Mouse (Mus musculus) myocyte (in vitro differentiated cells): ENCODE data around the gene Grb2. TPM values are rescaled to one million over a fixed set of nuclear protein-coding genes. Genes with fewer than 3 reads are reported as not detected.

ENCODE experiments used
- H3K27me3 ChIP-seq: one replicate; pipeline ENCODE4 v1.6.1; 2011; ENCODE audit not compliant: control insufficient read depth, insufficient read depth, insufficient read length
- H3K36me3 ChIP-seq: one replicate; pipeline ENCODE4 v1.6.1; 2011; ENCODE audit not compliant: control insufficient read depth, insufficient read depth
- H3K4me2 ChIP-seq: one replicate; pipeline ENCODE4 v1.6.1; 2011; ENCODE audit warnings: low read depth, control low read depth
- H3K4me3 ChIP-seq: one replicate; pipeline ENCODE4 v1.5.1; 2011; ENCODE audit warnings: mild to moderate bottlenecking, control low read depth, moderate library complexity
- H3K79me2 ChIP-seq: one replicate; pipeline ENCODE4 v1.6.1; 2011; ENCODE audit not compliant: control insufficient read depth, insufficient read depth
- H3ac ChIP-seq: one replicate; pipeline ENCODE4 v1.6.1; 2011; ENCODE audit not compliant: control insufficient read depth, insufficient read length
- CEBPB ChIP-seq: IDR thresholded peaks from 2 replicates; pipeline ENCODE4 v1.6.1; 2011; ENCODE audit warnings: mild to moderate bottlenecking, moderate library complexity; ENCODE audit not compliant: poor library complexity, insufficient read depth, severe bottlenecking
- E2F4 ChIP-seq: IDR thresholded peaks from one replicate; pipeline ENCODE4 v1.6.1; 2011; ENCODE audit warnings: mild to moderate bottlenecking, control low read depth, moderate library complexity; ENCODE audit not compliant: insufficient read depth
- MAX ChIP-seq: IDR thresholded peaks from one replicate; pipeline ENCODE4 v1.6.1; 2011; ENCODE audit warnings: low read depth, mild to moderate bottlenecking, control low read depth
- MYOD1 ChIP-seq, 3 experiments: IDR thresholded peaks; one replicate each; pipeline ENCODE4 v1.6.1; 2011; ENCODE audit warnings: control low read depth in 2 of 3, low read depth in 2 of 3, mild to moderate bottlenecking in 2 of 3, moderate library complexity in 1 of 3; ENCODE audit not compliant: insufficient read length in 2 of 3, control insufficient read depth in 1 of 3
- MYOG ChIP-seq, 3 experiments: IDR thresholded peaks; one replicate each; pipeline ENCODE4 v1.6.1; 2011; ENCODE audit warnings: control low read depth in 2 of 3, low read depth in 2 of 3, mild to moderate bottlenecking in 2 of 3; ENCODE audit not compliant: insufficient read length in 2 of 3, control insufficient read depth in 1 of 3, insufficient read depth in 1 of 3
- POLR2A ChIP-seq: IDR thresholded peaks from one replicate; pipeline ENCODE4 v1.6.1; 2011; ENCODE audit warnings: low read depth, mild to moderate bottlenecking, control low read depth, moderate library complexity; ENCODE audit not compliant: insufficient read length
- POLR2AphosphoS2 ChIP-seq: IDR thresholded peaks from one replicate; pipeline ENCODE4 v1.6.1; 2011; ENCODE audit warnings: low read depth, control low read depth; ENCODE audit not compliant: insufficient read length
- REST ChIP-seq: IDR thresholded peaks from one replicate; pipeline ENCODE4 v1.6.1; 2011; ENCODE audit warnings: mild to moderate bottlenecking, control low read depth, moderate library complexity; ENCODE audit not compliant: insufficient read depth, insufficient read length
- SRF ChIP-seq: IDR thresholded peaks from one replicate; pipeline ENCODE4 v1.6.1; 2011; ENCODE audit warnings: low read depth; ENCODE audit not compliant: control insufficient read depth, insufficient read length
- TCF12 ChIP-seq: IDR thresholded peaks from one replicate; pipeline ENCODE4 v1.6.1; 2011; ENCODE audit warnings: mild to moderate bottlenecking, control low read depth; ENCODE audit not compliant: poor library complexity, insufficient read depth, severe bottlenecking
- TCF3 ChIP-seq: IDR thresholded peaks from one replicate; pipeline ENCODE4 v1.6.1; 2011; ENCODE audit warnings: low read depth, control low read depth; ENCODE audit not compliant: insufficient read length
- USF1 ChIP-seq: IDR thresholded peaks from one replicate; pipeline ENCODE4 v1.6.1; 2011; ENCODE audit warnings: low read depth, mild to moderate bottlenecking, control low read depth, moderate library complexity
- polyA plus RNA-seq: library from polyadenylated mRNA; unstranded; fragments of >200 nt; fragmentation: generic; extraction: Trizol; gene quantifications from one replicate; pipeline ENCODE4 v1.2.1, GENCODE M21; 2012; ENCODE audit warnings: missing spikeins

Grb2 gene
- polyA plus RNA-seq, 1 experiment, result 71.2 TPM

DNA sequence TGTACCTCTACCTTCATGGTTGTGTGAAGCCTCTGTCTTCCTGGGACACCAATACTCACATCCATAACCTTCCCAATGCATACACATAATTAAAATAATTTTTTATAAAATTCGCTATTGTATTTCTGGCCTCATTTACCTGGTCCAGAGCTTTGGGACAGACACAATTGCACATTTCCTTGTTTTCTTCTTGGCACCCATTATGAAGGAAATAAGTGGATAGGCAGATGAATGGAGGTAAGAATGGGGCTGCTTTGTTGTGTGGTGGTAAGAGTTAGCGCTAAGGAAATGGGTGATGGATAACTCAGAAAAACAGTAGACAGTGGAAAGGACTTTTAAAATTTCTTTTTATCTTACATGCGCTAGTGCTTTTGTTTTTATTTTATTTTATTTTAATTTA lies 5.0 kb upstream of the Grb2 start:
- H3K4me2 ChIP-seq, result no peak overlapping the region
- TF ChIP-seq POLR2AphosphoS2 (no peak), USF1 (no peak), MYOD1 (IDR thresholded peaks at IDR 0.05; ENCODE audit: control insufficient read depth in 1 of 3, insufficient read length in 2 of 3, low read depth in 2 of 3) (no peak), MAX (no peak), POLR2A (no peak), TCF3 (no peak), CEBPB (no peak), E2F4 (no peak), TCF12 (no peak), SRF (no peak), REST (no peak), MYOG (IDR thresholded peaks at IDR 0.05; ENCODE audit: control insufficient read depth in 1 of 3, insufficient read depth in 1 of 3, insufficient read length in 2 of 3, low read depth in 2 of 3) (no peak)

DNA sequence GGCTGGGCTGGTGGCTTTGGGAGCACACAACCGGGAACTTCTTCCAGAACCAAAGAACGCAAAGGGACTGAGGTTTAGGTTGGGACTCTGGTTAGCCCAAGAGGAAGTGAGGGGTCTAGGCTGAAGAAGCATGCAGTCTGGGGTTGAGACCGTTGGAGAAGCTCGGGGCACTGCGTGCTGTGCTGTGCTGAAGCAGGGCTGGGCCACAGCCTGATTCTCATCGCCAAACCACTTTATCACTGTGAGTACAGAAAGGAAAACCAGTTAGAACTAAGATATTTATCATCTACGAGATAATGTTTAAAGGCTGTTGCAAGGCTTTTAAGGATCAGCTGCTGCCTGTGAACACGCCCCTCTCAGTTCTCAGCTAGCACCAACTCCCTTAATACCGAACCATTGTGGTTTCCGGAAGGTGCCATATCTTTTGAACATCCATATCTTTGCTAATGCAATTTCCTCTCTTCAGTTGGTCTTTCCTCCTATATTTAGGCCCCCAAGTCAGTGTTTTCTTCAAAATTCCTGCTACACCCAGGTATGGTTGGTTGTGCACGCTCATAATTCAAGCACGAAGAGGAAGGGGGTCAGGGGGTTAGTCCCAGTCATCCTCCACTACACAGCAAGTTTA lies 4.4 kb upstream of the Grb2 start:
- H3ac ChIP-seq, result no peak overlapping the region
- TF ChIP-seq MYOG (IDR thresholded peaks at IDR 0.05; ENCODE audit: control insufficient read depth in 1 of 3, insufficient read depth in 1 of 3, insufficient read length in 2 of 3, low read depth in 2 of 3) (no peak), MYOD1 (IDR thresholded peaks at IDR 0.05; ENCODE audit: control insufficient read depth in 1 of 3, insufficient read length in 2 of 3, low read depth in 2 of 3) (no peak), TCF12 (no peak), SRF (no peak), USF1 (no peak), TCF3 (no peak), POLR2A (no peak), POLR2AphosphoS2 (no peak), E2F4 (no peak), CEBPB (no peak)
- H3K4me3 ChIP-seq, result no peak overlapping the region
- H3K36me3 ChIP-seq, result no peaks in the 10 kb centered on the region
- H3K4me2 ChIP-seq, result no peak overlapping the region
- H3K27me3 ChIP-seq, result no peaks in the 10 kb centered on the region
- H3K79me2 ChIP-seq, result peaks cover 1% of the 10 kb centered on the region

More for the DNA sequence above, 5.0 kb upstream of the Grb2 start:
- H3K36me3 ChIP-seq, result no peaks in the 10 kb centered on the region
- no peak overlapping the region for H3ac ChIP-seq
- no peaks in the 10 kb centered on the region for H3K79me2 ChIP-seq
- no peaks in the 10 kb centered on the region for H3K27me3 ChIP-seq
- no peak overlapping the region for H3K4me3 ChIP-seq

DNA sequence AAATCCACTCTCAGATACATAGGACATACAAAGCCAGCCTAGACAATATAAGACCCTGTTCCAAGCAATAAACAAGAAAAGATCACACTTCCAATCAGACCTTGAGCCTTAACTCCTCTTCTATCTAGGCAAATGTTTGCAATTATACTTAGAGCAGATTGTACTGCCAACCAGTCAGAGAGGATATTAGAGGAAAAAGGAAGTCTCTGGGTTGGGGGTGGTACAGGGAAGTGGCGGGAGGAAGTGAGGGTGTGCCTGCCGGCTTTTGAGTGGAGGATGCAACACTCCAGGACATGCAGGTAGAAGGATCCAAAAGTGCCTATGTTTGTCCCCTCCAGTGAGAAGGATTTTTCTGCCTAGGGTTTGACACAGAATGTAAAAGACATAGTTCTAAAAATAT lies 3.9 kb upstream of the Grb2 start:
- no peaks in the 10 kb centered on the region for H3K27me3 ChIP-seq
- TF ChIP-seq CEBPB, result no peak
- no peak for TF ChIP-seq TCF12
- no peak for TF ChIP-seq REST
- no peak for TF ChIP-seq TCF3
- no peak for TF ChIP-seq E2F4
- TF ChIP-seq POLR2AphosphoS2, result no peak
- TF ChIP-seq MAX, result no peak
- no peak for TF ChIP-seq MYOG (IDR thresholded peaks at IDR 0.05; ENCODE audit: control insufficient read depth in 1 of 3, insufficient read depth in 1 of 3, insufficient read length in 2 of 3, low read depth in 2 of 3)
- TF ChIP-seq USF1, result no peak
- no peak for TF ChIP-seq SRF
- no peak for TF ChIP-seq POLR2A
- no peak for TF ChIP-seq MYOD1 (IDR thresholded peaks at IDR 0.05; ENCODE audit: control insufficient read depth in 1 of 3, insufficient read length in 2 of 3, low read depth in 2 of 3)

DNA sequence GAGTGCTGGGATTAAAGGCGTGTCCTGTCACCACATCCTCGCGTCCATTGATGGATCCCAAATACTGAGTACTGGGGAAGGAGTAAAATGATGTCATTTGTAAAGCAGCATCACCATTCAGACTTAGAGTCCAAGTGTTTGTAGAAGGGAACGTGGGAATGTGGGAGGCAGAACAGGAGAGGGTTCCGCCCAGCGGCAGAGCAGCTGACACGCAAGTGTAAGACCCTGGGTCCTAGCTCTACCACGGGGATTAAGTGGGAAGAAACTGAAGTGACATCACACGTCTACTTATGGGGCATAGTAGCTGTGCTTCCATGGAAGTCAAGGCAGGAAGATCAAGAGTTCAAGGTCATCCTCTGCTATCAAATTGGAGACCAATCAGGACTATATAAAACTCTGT lies 2.7 kb upstream of the Grb2 start:
- Histone ChIP-seq H3K4me3 (no peak overlapping the region), H3K27me3 (no peaks in the 10 kb centered on the region)
- no peak for TF ChIP-seq E2F4
- no peak for TF ChIP-seq CEBPB
- TF ChIP-seq MYOD1 (IDR thresholded peaks at IDR 0.05; ENCODE audit: control insufficient read depth in 1 of 3, insufficient read length in 2 of 3, low read depth in 2 of 3), result no peak
- no peak for TF ChIP-seq TCF3
- TF ChIP-seq MAX, result no peak
- no peak for TF ChIP-seq POLR2A
- no peak for TF ChIP-seq SRF
- no peak for TF ChIP-seq TCF12

More for the DNA sequence above, 3.9 kb upstream of the Grb2 start:
- Histone ChIP-seq H3K4me3 (no peak overlapping the region), H3K79me2 (peaks cover 6% of the 10 kb centered on the region), H3K4me2 (no peak overlapping the region), H3ac (no peak overlapping the region), H3K36me3 (no peaks in the 10 kb centered on the region)

More for the DNA sequence above, 2.7 kb upstream of the Grb2 start:
- Histone ChIP-seq H3K36me3 (no peaks in the 10 kb centered on the region), H3ac (no peak overlapping the region), H3K79me2 (peaks cover 18% of the 10 kb centered on the region), H3K4me2 (no peak overlapping the region)
